Mouse (Mus musculus) heart, embryonic 15.5 days (tissue): ENCODE measurements around the gene Zfp839. TPM values are rescaled to one million over a fixed set of nuclear protein-coding genes. Genes with fewer than 3 reads are reported as not detected.

Source experiments
- ATAC-seq: fragments of 200-750 bp; cut with Nextera tagmentation; replicated peaks from 2 replicates; pipeline ENCODE4 v1.8.0; 2017; ENCODE audit warnings: low read depth, moderate TSS enrichment; ENCODE audit not compliant: insufficient number of reproducible peaks, insufficient read depth, low FRiP score
- H3K27ac ChIP-seq: fragments of 300-500 bp; sonication (generic); 2 replicates; pipeline ENCODE4 v1.5.1; 2015; ENCODE audit warnings: mild to moderate bottlenecking, inconsistent platforms
- H3K27me3 ChIP-seq: fragments of 300-500 bp; sonication (generic); 2 replicates; pipeline ENCODE4 v1.6.1; 2015; ENCODE audit warnings: inconsistent platforms
- H3K36me3 ChIP-seq: fragments of 300-500 bp; sonication (generic); 2 replicates; pipeline ENCODE4 v1.6.1; 2015; ENCODE audit warnings: mild to moderate bottlenecking, inconsistent platforms
- H3K4me1 ChIP-seq: fragments of 300-500 bp; sonication (generic); replicated peaks from 2 replicates; pipeline ENCODE4 v1.6.1; 2015; ENCODE audit warnings: inconsistent platforms
- H3K4me2 ChIP-seq: fragments of 300-500 bp; sonication (generic); 2 replicates; pipeline ENCODE4 v1.6.1; 2015; ENCODE audit warnings: inconsistent platforms, mild to moderate bottlenecking, moderate library complexity
- H3K4me3 ChIP-seq: fragments of 300-500 bp; sonication (generic); 2 replicates; pipeline ENCODE4 v1.5.1; 2015; ENCODE audit warnings: mild to moderate bottlenecking, inconsistent platforms
- H3K9ac ChIP-seq: fragments of 300-500 bp; sonication (generic); 2 replicates; pipeline ENCODE4 v1.6.1; 2015; ENCODE audit warnings: mild to moderate bottlenecking, inconsistent platforms
- H3K9me3 ChIP-seq: fragments of 300-500 bp; sonication (generic); replicated peaks from 2 replicates; pipeline ENCODE4 v1.6.1; 2016; ENCODE audit warnings: inconsistent platforms
- WGBS: fragments of 180-500 bp; shearing (Covaris S2); methylation state at CpG from one replicate; pipeline ENCODE4 v1.1.7; 2015; ENCODE audit warnings: mixed read lengths; 5-methylcytosine and 5-hydroxymethylcytosine counted together
- polyA plus RNA-seq: library from polyadenylated mRNA; unstranded; fragments of >200 nt; fragmentation: Nextera tagmentation; extraction: Ambion mirVana; gene quantifications from 2 replicates; pipeline ENCODE4 v1.2.1, GENCODE M21; 2015

Zfp839 gene
- polyA plus RNA-seq, 1 experiment from 2014 or later, result 4.5 TPM

DNA sequence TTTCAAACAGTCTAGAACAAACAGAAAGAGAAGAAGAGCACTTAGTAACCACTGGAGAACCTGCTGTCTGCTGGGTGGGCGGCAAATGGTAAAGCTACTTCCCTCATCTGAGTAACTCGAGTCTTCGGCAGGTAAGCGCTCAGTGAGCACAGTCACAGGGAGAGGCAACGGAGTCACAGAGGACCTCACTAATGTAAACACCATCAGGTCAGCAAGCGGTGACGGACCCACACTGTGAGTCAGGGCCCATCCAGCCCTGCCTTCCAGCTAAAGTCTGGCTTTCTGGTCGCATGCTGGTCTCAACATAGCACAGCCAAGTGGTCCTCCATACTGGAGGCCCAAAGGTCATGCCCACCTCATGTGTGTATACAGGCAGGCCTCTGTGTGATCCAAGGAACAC, 30.7 kb upstream of the Zfp839 start:
- no peaks in the 10 kb centered on the region for H3K27me3 ChIP-seq
- no peak overlapping the region for H3K9ac ChIP-seq
- no peaks in the 10 kb centered on the region for H3K36me3 ChIP-seq
- H3K4me2 ChIP-seq, result no peak overlapping the region
- no peak overlapping the region for H3K4me3 ChIP-seq
- no peaks in the 10 kb centered on the region for H3K9me3 ChIP-seq
- no peak for ATAC-seq
- no peak overlapping the region for H3K27ac ChIP-seq
- H3K4me1 ChIP-seq, result no peaks in the 10 kb centered on the region
- WGBS, result 69% methylated on average over 8 of the region's 8 CpGs

- H3K27ac ChIP-seq, result no peak overlapping the region
- H3K36me3 ChIP-seq, result no peaks in the 10 kb centered on the region
- WGBS, result 89% methylated on average over 2 of the region's 2 CpGs
- H3K9ac ChIP-seq, result no peak overlapping the region
- no peaks in the 10 kb centered on the region for H3K4me1 ChIP-seq
- ATAC-seq, result no peak
- H3K4me2 ChIP-seq, result no peak overlapping the region
- H3K4me3 ChIP-seq, result no peak overlapping the region
- no peaks in the 10 kb centered on the region for H3K9me3 ChIP-seq
- H3K27me3 ChIP-seq, result no peaks in the 10 kb centered on the region
Observed at GRCm38 (mm10) chr12:110821787-110822186, 28.3 kb upstream of the Zfp839 start.

- no peaks in the 10 kb centered on the region for H3K27me3 ChIP-seq
- no peaks in the 10 kb centered on the region for H3K36me3 ChIP-seq
- no peak overlapping the region for H3K9ac ChIP-seq
- 75% methylated on average over 7 of the region's 7 CpGs for WGBS
- no peaks in the 10 kb centered on the region for H3K4me1 ChIP-seq
- H3K4me2 ChIP-seq, result no peak overlapping the region
- H3K4me3 ChIP-seq, result no peak overlapping the region
- no peak overlapping the region for H3K27ac ChIP-seq
- H3K9me3 ChIP-seq, result no peaks in the 10 kb centered on the region
- ATAC-seq, result no peak
Observed at GRCm38 (mm10) chr12:110822366-110822765, 27.7 kb upstream of the Zfp839 start.

DNA sequence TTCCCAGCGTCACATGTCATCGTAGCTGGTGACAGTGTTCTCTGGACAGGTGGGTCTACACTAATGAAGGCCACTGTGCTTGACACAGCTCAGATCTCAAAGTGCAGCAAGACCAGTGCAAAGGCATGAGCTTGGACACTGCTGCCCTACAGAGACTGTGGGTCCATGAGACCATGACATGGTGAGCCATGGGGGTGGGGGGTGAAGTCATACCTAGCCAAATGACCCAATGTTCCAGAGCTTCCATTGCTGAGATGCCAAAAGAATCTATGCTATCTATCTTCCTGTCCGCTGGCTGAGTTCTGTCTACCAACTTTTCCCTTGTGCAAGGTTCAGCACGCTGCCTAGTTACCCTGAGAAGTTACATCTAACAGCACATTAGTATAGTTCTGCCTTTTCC, 21.1 kb upstream of the Zfp839 start:
- Histone ChIP-seq H3K9me3 (no peaks in the 10 kb centered on the region), H3K36me3 (no peaks in the 10 kb centered on the region), H3K27ac (no peak overlapping the region), H3K4me3 (no peak overlapping the region), H3K27me3 (no peaks in the 10 kb centered on the region), H3K4me2 (no peak overlapping the region), H3K9ac (no peak overlapping the region), H3K4me1 (no peaks in the 10 kb centered on the region)
- no peak for ATAC-seq
- WGBS, result 91% methylated on average over 4 of the region's 4 CpGs

GRCm38 (mm10) chr12:110830293-110831024, 19.6 kb upstream of the Zfp839 start:
- Histone ChIP-seq H3K9ac (no peak overlapping the region), H3K4me1 (no peaks in the 10 kb centered on the region), H3K4me3 (no peak overlapping the region), H3K27me3 (no peaks in the 10 kb centered on the region), H3K4me2 (no peak overlapping the region), H3K36me3 (no peaks in the 10 kb centered on the region), H3K27ac (no peak overlapping the region), H3K9me3 (no peaks in the 10 kb centered on the region)
- no peak for ATAC-seq
- 84% methylated on average over 9 of the region's 11 CpGs for WGBS

DNA sequence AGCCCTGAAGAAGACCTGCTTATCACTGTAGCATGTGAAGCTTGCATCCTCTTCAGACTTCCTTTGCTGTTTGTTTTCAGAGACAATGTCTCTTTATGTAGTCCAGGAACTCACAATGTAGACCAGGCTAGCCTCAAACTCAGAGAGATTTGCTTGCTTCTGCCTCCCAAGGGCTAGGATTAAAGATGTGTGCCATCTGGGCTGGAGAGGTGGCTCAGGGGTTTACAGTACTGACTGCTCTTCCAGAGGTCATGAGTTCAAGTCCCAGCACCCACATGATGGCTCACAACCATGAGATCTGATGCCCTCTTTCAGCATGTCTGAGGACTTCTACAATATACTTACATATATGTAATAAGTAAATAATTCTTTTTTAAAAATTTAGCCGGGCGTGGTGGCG, 14.9 kb upstream of the Zfp839 start:
- Histone ChIP-seq H3K4me3 (no peak overlapping the region), H3K36me3 (no peaks in the 10 kb centered on the region), H3K27ac (no peak overlapping the region), H3K4me2 (no peak overlapping the region), H3K9me3 (no peaks in the 10 kb centered on the region), H3K4me1 (peaks cover 16% of the 10 kb centered on the region), H3K9ac (no peak overlapping the region), H3K27me3 (no peaks in the 10 kb centered on the region)
- no peak for ATAC-seq
- 95% methylated on average over 3 of the region's 3 CpGs for WGBS

DNA sequence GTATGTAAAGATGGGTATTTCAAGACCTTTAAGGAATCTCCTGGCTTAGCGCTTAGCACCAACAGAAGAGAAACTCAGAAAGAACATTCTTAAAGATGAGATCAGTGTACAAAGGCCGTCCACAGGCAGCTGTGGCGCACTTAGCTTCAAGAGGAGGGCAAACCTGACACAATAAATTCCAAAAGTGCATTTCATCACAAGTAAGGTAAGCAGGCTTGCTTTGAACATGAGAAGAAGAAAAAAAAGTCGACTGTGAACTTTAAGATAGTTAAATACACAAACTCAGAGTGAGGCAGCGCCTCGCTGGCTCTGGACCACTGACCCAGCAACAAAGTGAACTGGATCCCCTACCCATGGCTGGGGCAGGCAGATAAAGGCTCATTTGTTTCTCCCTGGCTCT, 13.3 kb upstream of the Zfp839 start:
- Histone ChIP-seq H3K4me3 (no peak overlapping the region), H3K36me3 (no peaks in the 10 kb centered on the region), H3K9me3 (no peaks in the 10 kb centered on the region), H3K27ac (peak overlapping the region; percentile 64; the same call in 1 of the 2 replicates), H3K4me1 (peaks cover 19% of the 10 kb centered on the region), H3K27me3 (no peaks in the 10 kb centered on the region), H3K4me2 (peak overlapping the region; percentile 10), H3K9ac (peak overlapping the region; percentile 38)
- no peak for ATAC-seq
- 45% methylated on average over 6 of the region's 6 CpGs for WGBS

- Histone ChIP-seq H3K27me3 (no peaks in the 10 kb centered on the region), H3K9ac (peak overlapping the region; percentile 38), H3K36me3 (no peaks in the 10 kb centered on the region), H3K4me2 (peak overlapping the region; percentile 10), H3K4me1 (peaks cover 19% of the 10 kb centered on the region), H3K27ac (peak overlapping the region; percentile 64; the same call in 1 of the 2 replicates), H3K4me3 (no peak overlapping the region), H3K9me3 (no peaks in the 10 kb centered on the region)
- WGBS, result 39% methylated on average over 5 of the region's 5 CpGs
- ATAC-seq, result no peak
Observed at GRCm38 (mm10) chr12:110837192-110837841, 12.7 kb upstream of the Zfp839 start.

GRCm38 (mm10) chr12:110837850-110838249, 12.2 kb upstream of the Zfp839 start:
- ATAC-seq, result no peak
- H3K36me3 ChIP-seq, result no peaks in the 10 kb centered on the region
- no peaks in the 10 kb centered on the region for H3K27me3 ChIP-seq
- H3K9ac ChIP-seq, result no peak overlapping the region
- no peak overlapping the region for H3K4me3 ChIP-seq
- H3K9me3 ChIP-seq, result no peaks in the 10 kb centered on the region
- no peak overlapping the region for H3K27ac ChIP-seq
- peaks cover 19% of the 10 kb centered on the region for H3K4me1 ChIP-seq
- 85% methylated on average over 8 of the region's 8 CpGs for WGBS
- no peak overlapping the region for H3K4me2 ChIP-seq

GRCm38 (mm10) chr12:110840348-110841198, 9.5 kb upstream of the Zfp839 start, which contains the start of gene Mok:
TSS of gene Mok (minus strand) at chr12:110840939.
- ATAC-seq, result peak; percentile 65
- Histone ChIP-seq H3K27me3 (no peaks in the 10 kb centered on the region), H3K9ac (peak within 1 kb of the TSS; percentile 65), H3K4me2 (peak within 1 kb of the TSS; percentile 76), H3K4me3 (peak within 1 kb of the TSS; percentile 90), H3K36me3 (no peaks in the 10 kb centered on the region), H3K4me1 (peaks cover 25% of the 10 kb centered on the region), H3K27ac (no peak within 1 kb of the TSS), H3K9me3 (no peaks in the 10 kb centered on the region)
- under 1% methylated on average over 70 of the region's 71 CpGs for WGBS

DNA sequence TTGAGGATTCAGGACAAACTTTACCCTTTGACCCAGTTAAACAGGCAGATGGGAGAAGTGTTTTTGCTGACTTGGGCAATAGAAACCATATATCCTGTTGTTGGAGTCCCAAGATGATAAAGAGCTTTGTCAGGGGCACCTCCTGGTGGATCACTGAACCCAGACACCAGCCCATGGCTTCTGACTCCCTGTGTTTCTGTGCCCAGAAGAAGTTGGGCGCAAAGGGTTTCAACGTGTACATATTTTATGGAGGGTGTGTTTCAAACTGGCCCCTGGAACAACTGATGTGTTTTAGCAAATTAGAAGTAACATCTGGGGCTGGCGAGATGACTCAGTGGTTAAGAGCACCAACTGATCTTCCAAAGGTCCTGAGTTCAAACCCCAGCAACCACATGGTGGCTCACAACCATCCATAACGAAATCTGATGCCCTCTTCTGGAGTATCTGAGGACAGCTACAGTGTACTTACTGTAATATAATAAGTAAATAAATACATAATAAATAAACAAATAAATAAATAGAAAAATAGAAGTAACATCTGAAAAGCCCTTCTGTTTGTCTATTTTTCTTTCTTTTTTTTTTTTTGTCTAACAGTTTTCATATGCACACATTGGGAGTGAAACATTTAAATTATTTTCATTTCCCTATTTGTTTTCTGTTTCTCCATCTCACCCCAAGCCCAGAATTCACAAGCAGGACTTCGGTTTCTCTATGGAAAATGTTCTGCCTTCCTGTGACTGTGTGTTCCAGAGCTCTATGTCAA, 8.1 kb upstream of the Zfp839 start:
- no peaks in the 10 kb centered on the region for H3K27me3 ChIP-seq
- peaks cover 29% of the 10 kb centered on the region for H3K4me1 ChIP-seq
- WGBS, result 66% methylated on average over 5 of the region's 5 CpGs
- H3K4me3 ChIP-seq, result no peak overlapping the region
- H3K36me3 ChIP-seq, result no peaks in the 10 kb centered on the region
- no peak for ATAC-seq
- no peak overlapping the region for H3K9ac ChIP-seq
- H3K9me3 ChIP-seq, result no peaks in the 10 kb centered on the region
- H3K27ac ChIP-seq, result no peak overlapping the region
- H3K4me2 ChIP-seq, result no peak overlapping the region; the same call in 1 of the 2 replicates
